Mouse (Mus musculus): ENCODE results near the gene 4921509C19Rik.
"Not testable (repeated sequence)": the region's sequence is repeated elsewhere in the genome, so short reads cannot be mapped to it uniquely, and the experiment has no call there.

The 4921509C19Rik gene

DNA sequence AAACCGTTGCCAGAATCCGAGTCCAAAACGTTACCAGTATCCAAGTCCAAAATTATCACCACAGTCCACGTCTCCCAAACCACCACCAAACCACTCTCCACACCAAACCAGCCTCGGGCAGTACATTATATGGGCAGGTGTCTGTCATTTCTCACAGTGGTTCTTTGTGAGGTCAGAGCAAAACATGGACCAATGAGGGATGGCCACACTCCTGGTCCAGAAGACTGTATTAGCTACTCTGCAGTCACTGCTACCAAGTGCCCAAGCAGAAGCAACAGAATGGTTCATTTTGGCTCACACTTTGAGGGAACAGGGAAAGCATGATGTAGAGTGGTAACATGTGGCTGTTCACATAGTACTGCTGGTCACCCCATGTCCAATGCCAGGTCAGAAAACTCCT is at the start of gene 4921509C19Rik:
4921509C19Rik (minus strand) TSS at position 101 of the 400 bp plus-strand sequence.
- in situ Hi-C loops (cut with MboI, MseI) = loop anchor here (25.0 kb wide), 2 partner anchors 211 to 386 kb away; no protein-coding TSS in a partner anchor

DNA sequence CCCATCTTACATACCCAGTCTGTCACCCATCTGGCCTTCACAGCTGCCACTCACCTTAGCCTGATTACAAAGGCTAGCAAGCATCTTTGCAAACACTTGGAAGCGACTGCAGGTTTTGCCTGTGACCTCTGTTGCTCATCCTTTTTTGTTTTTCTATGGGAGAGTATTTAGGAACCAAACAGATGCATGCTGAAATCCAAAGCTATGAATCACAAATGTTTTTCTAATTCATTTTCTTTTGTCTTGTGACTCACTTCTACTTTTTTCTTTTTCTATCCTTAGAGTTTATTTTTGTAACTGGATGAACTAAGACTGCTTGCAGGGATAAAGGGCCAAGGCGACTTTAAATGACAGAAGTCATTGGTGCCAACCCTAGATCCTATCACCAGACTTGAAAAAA is 49.6 kb upstream of the 4921509C19Rik start:
- in situ Hi-C loops (cut with MboI, MseI) = loop anchor here in 1 of 2 experiments (5.0 to 25.0 kb wide), 2 partner anchors 33 to 613 kb away; partner anchors contain the start of genes Abhd12, Gins1 and Nsfl1c

- in situ Hi-C loops (cut with MboI, MseI) = loop anchor here in 1 of 2 experiments (5.0 to 25.0 kb wide), 2 partner anchors 32 to 612 kb away; partner anchors contain the start of genes Abhd12, Gins1 and Nsfl1c
Observed at GRCm38 (mm10) chr2:151524324-151525041, 48.5 kb upstream of the 4921509C19Rik start.

GRCm38 (mm10) chr2:151519000-151519399 is 43.0 kb upstream of the 4921509C19Rik start:
- in situ Hi-C loops (cut with MboI, MseI) = no loop called here

DNA sequence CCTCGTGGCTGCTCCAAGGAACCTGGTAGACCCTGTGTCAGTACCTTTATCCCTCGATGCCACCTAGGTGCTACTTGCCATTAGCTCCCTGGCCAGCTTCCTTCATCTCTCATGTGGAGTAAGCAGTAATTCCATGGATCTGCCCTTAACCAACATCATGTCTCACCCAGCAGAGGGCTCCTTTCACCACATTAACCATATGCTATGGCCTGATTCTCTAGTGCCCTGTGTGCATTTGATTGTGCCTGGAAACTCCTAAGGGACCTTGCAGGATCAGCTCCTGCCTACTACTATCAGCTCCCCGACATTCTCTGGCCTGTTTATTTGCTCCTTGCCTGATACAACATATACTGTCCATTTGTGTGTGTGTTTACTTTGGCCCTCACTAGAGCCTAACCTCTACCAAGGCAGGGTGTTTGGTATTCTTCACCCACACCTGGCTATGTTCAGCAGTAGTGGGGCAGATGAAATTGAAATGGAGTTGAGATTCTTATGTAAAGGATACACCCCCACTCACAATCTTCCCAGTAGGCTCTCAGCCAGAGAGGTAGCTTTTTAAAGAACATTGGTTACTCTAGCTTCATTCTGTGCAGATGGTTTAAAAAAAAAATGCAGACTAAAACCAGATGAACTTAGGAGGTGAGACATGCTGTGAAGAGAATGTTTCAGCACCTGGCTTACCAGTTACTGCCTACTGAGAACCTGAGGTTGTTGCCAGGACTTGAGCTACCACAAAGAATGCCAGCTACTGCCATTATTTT is 37.8 kb upstream of the 4921509C19Rik start:
- in situ Hi-C loops (cut with MboI, MseI) = no loop called here

GRCm38 (mm10) chr2:151512199-151512598 is 36.2 kb upstream of the 4921509C19Rik start:
- in situ Hi-C loops (cut with MboI, MseI) = no loop called here

DNA sequence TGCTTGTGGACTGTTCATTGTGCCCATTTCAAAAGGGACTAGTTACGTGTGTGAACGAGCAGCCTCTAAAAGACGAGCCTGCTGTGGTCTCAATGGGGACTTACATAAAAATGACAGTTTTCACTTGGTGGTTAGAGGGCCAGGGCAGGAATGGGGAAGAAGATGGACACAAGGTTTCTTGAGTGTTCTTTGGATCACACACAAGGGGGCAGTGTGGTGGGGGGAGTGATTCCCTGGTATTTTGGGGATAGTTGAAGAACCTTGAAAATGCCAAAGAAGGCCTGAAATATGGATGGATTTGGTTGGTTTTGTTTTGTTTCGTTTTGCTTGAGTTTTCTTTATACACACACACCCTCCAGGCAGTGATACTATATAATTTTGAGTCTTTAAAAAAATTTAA is 28.3 kb upstream of the 4921509C19Rik start:
- in situ Hi-C loops (cut with MboI, MseI) = no loop called here

- in situ Hi-C loops (cut with MboI, MseI) = no loop called here
Observed at GRCm38 (mm10) chr2:151500442-151501007, 24.6 kb upstream of the 4921509C19Rik start.

GRCm38 (mm10) chr2:151498358-151498757 is 22.4 kb upstream of the 4921509C19Rik start:
- in situ Hi-C loops (cut with MboI, MseI) = loop anchor here (10.0 to 25.0 kb wide), 3 partner anchors 76 to 364 kb away; partner anchors contain the start of gene Sdcbp2 (in 1 of the 2)

GRCm38 (mm10) chr2:151494035-151494803 is 18.3 kb upstream of the 4921509C19Rik start, which contains the start of gene Nsfl1c:
Gene Nsfl1c, plus strand, starts transcription at chr2:151494182.
- in situ Hi-C loops (cut with MboI, MseI) = loop anchor here (5.0 to 25.0 kb wide), 5 partner anchors 33 to 368 kb away; partner anchors contain the start of genes Psmf1 (in 1 of the 2) and Sdcbp2 (in 1 of the 2)

GRCm38 (mm10) chr2:151486496-151486895 is 10.5 kb upstream of the 4921509C19Rik start:
- in situ Hi-C loops (cut with MboI, MseI) = loop anchor here (25.0 kb wide), 2 partner anchors 201 to 376 kb away; no protein-coding TSS in a partner anchor

DNA sequence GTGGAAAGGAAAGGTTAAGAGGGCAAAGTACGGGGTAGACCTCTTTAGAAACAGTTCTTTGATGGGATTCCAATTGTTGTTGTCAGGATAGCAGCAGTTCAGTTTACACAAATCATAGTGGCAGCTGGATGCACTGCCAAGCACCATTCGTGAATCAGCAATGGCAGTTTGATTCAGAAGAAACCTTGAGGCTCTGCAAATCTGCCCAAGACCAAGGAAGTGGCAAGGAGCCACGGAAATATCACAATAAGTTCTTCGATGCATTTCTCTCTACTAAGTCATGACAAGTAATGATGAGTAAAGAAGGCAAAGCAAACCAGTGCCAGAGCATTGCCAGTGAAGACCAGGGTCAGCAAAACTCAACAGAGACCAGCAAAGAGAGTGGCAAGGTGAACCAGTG is 41.0 kb downstream of the 4921509C19Rik start:
- in situ Hi-C loops (cut with MboI, MseI) = loop anchor here (5.0 kb wide), 1 partner anchor 133 kb away; no protein-coding TSS in a partner anchor

DNA sequence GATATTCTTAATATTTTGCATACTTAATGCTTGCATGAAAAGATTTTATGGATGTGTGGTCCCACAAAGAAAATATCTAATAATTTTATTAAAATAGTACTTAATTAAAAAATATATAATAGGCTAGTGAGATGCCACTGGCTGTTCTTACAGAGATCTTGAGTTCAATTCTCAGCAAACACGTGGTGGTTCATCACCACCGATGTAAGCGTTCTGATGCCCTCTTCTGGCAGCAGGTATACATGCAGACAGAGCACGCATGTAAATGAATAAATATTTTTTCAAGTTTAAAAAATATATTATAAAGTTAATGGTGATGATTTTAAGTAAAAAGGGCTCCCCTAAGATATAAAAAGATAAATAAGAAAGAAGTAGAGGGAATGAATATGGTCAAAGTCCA is 41.8 kb downstream of the 4921509C19Rik start:
- in situ Hi-C loops (cut with MboI, MseI) = not testable (repeated sequence)

Measured in T-helper 17 cell (primary cell).